Mouse (Mus musculus) hindbrain, embryonic 16.5 days (tissue): ENCODE measurements around the gene Acsm5. TPM values are rescaled to one million over a fixed set of nuclear protein-coding genes. Genes with fewer than 3 reads are reported as not detected.

ENCODE experiments used
- ATAC-seq: fragments of 200-750 bp; cut with Nextera tagmentation; 2 replicates; pipeline ENCODE4 v1.8.0; 2017; ENCODE audit warnings: moderate TSS enrichment, moderate library complexity
- H3K27ac ChIP-seq: fragments of 300-500 bp; sonication (generic); 2 replicates; pipeline ENCODE4 v1.5.1; 2014; ENCODE audit warnings: low read depth, mild to moderate bottlenecking, control low read depth, low read length, moderate library complexity
- H3K27me3 ChIP-seq: fragments of 300-500 bp; sonication (generic); replicated peaks from 2 replicates; pipeline ENCODE4 v1.6.1; 2014; ENCODE audit warnings: low read length; ENCODE audit not compliant: control insufficient read depth, insufficient read depth
- H3K36me3 ChIP-seq: fragments of 300-500 bp; sonication (generic); 2 replicates; pipeline ENCODE4 v1.6.1; 2014; ENCODE audit warnings: mild to moderate bottlenecking, low read length, moderate library complexity, mixed read lengths; ENCODE audit not compliant: control insufficient read depth, insufficient read depth
- H3K4me1 ChIP-seq: fragments of 300-500 bp; sonication (generic); 2 replicates; pipeline ENCODE4 v1.6.1; 2014; ENCODE audit warnings: low read depth, low read length; ENCODE audit not compliant: control insufficient read depth, insufficient read depth
- H3K4me2 ChIP-seq: fragments of 300-500 bp; sonication (generic); 2 replicates; pipeline ENCODE4 v1.6.1; 2014; ENCODE audit warnings: mild to moderate bottlenecking, low read length, control low read depth, moderate library complexity
- H3K4me3 ChIP-seq: fragments of 300-500 bp; sonication (generic); 2 replicates; pipeline ENCODE4 v1.5.1; 2014; ENCODE audit warnings: mild to moderate bottlenecking, low read length, control low read depth, moderate library complexity
- H3K9ac ChIP-seq: fragments of 300-500 bp; sonication (generic); 2 replicates; pipeline ENCODE4 v1.6.1; 2014; ENCODE audit warnings: low read depth, mild to moderate bottlenecking, control low read depth, low read length, moderate library complexity
- H3K9me3 ChIP-seq: fragments of 300-500 bp; sonication (generic); 2 replicates; pipeline ENCODE4 v1.6.1; 2014; ENCODE audit warnings: mild to moderate bottlenecking, low read length, moderate library complexity; ENCODE audit not compliant: control insufficient read depth
- WGBS: fragments of 180-500 bp; shearing (Covaris S2); extraction: QIAGEN DNeasy Blood & Tissue Kit; methylation state at CpG from one replicate; pipeline ENCODE4 v1.1.7; 2014; 5-methylcytosine and 5-hydroxymethylcytosine counted together
- polyA plus RNA-seq: library from polyadenylated mRNA; unstranded; fragments of >200 nt; fragmentation: Nextera tagmentation; extraction: Ambion mirVana; gene quantifications from 2 replicates; pipeline ENCODE4 v1.2.1, GENCODE M21; 2015

The Acsm5 gene
- polyA plus RNA-seq, 1 experiment from 2014 or later, result 0.33 TPM

DNA sequence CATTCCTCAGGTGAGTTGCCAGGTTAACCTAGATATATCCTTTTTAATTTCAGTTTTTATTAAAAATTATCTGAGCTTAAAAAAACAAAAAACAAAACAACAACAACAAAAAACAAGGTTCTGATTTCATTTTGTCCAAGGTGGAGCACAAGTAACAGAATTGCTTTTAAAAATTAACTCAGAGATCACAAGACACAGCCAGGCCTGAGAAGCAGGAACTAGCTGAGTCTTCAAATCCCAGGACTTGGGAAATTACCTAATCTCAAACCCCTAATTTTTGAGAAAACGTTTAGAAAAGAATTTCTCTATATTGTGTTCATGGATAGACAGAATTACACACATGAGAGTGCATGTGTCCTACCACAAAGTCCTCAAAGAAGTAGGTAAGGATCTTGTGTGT lies 13.7 kb downstream of the Acsm5 start:
- 67% methylated on average over 1 of the region's 1 CpGs for WGBS
- H3K27ac ChIP-seq, result no peak overlapping the region
- H3K4me1 ChIP-seq, result no peaks in the 10 kb centered on the region
- no peaks in the 10 kb centered on the region for H3K9me3 ChIP-seq
- H3K36me3 ChIP-seq, result no peaks in the 10 kb centered on the region
- H3K4me2 ChIP-seq, result no peak overlapping the region
- no peak overlapping the region for H3K9ac ChIP-seq
- H3K27me3 ChIP-seq, result no peaks in the 10 kb centered on the region
- no peak for ATAC-seq
- H3K4me3 ChIP-seq, result no peak overlapping the region

GRCm38 (mm10) chr7:119534389-119534788 lies 15.1 kb downstream of the Acsm5 start:
- no peaks in the 10 kb centered on the region for H3K9me3 ChIP-seq
- no peak overlapping the region for H3K9ac ChIP-seq
- H3K4me3 ChIP-seq, result no peak overlapping the region
- ATAC-seq, result no peak
- H3K4me2 ChIP-seq, result no peak overlapping the region
- no peaks in the 10 kb centered on the region for H3K4me1 ChIP-seq
- 83% methylated on average over 2 of the region's 2 CpGs for WGBS
- H3K36me3 ChIP-seq, result no peaks in the 10 kb centered on the region
- no peak overlapping the region for H3K27ac ChIP-seq
- no peaks in the 10 kb centered on the region for H3K27me3 ChIP-seq

- no peaks in the 10 kb centered on the region for H3K27me3 ChIP-seq
- H3K36me3 ChIP-seq, result no peaks in the 10 kb centered on the region
- ATAC-seq, result no peak
- H3K4me3 ChIP-seq, result no peak overlapping the region
- H3K27ac ChIP-seq, result no peak overlapping the region
- no peaks in the 10 kb centered on the region for H3K4me1 ChIP-seq
- no peaks in the 10 kb centered on the region for H3K9me3 ChIP-seq
- 71% methylated on average over 2 of the region's 2 CpGs for WGBS
- H3K4me2 ChIP-seq, result no peak overlapping the region
- H3K9ac ChIP-seq, result no peak overlapping the region
Observed at GRCm38 (mm10) chr7:119542445-119542844, 23.2 kb downstream of the Acsm5 start.

GRCm38 (mm10) chr7:119545572-119545971 lies 26.3 kb downstream of the Acsm5 start:
- Histone ChIP-seq H3K4me3 (no peak overlapping the region), H3K4me1 (no peaks in the 10 kb centered on the region), H3K27me3 (no peaks in the 10 kb centered on the region), H3K4me2 (no peak overlapping the region), H3K9me3 (no peaks in the 10 kb centered on the region), H3K9ac (no peak overlapping the region), H3K36me3 (no peaks in the 10 kb centered on the region), H3K27ac (no peak overlapping the region)
- ATAC-seq, result no peak

GRCm38 (mm10) chr7:119550471-119551222 lies 31.4 kb downstream of the Acsm5 start:
- H3K4me3 ChIP-seq, result no peak overlapping the region
- no peak overlapping the region for H3K9ac ChIP-seq
- no peaks in the 10 kb centered on the region for H3K9me3 ChIP-seq
- no peaks in the 10 kb centered on the region for H3K27me3 ChIP-seq
- H3K4me2 ChIP-seq, result no peak overlapping the region
- no peaks in the 10 kb centered on the region for H3K36me3 ChIP-seq
- no peak for ATAC-seq
- H3K27ac ChIP-seq, result no peak overlapping the region
- WGBS, result 91% methylated on average over 3 of the region's 3 CpGs
- H3K4me1 ChIP-seq, result no peaks in the 10 kb centered on the region

DNA sequence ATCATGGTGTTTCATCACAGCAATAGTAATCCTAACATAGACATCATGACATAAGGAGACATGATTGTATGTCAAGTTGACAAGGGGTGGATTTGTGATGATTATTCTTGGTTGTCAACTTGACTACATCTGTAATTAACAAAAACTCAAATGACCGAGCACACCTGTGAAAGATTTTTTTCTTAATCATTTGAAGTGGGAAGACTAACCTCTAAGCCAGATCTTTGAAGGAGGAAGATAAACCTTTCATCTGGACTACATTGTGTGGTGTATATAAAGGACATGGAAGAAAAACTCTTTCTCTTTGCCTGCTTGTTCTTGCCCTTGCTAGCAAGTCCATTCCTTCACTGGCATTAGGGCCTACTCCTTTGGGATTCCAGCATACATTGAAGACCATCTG lies 34.8 kb downstream of the Acsm5 start, which contains the start of gene Acsm2:
Gene Acsm2 (plus strand): TSS at position 301 of the 400 bp plus-strand sequence.
- whole genome bisulfite sequencing, result 95% methylated on average over 1 of the region's 1 CpGs
- no peak within 1 kb of the TSS for H3K4me2 ChIP-seq
- no peak within 1 kb of the TSS for H3K4me3 ChIP-seq
- H3K27me3 ChIP-seq, result no peaks in the 10 kb centered on the region
- no peaks in the 10 kb centered on the region for H3K4me1 ChIP-seq
- no peak within 1 kb of the TSS for H3K27ac ChIP-seq
- ATAC-seq, result no peak
- H3K9me3 ChIP-seq, result no peaks in the 10 kb centered on the region
- H3K36me3 ChIP-seq, result no peaks in the 10 kb centered on the region
- no peak within 1 kb of the TSS for H3K9ac ChIP-seq

- WGBS, result 83% methylated on average over 3 of the region's 3 CpGs
- Histone ChIP-seq H3K4me1 (no peaks in the 10 kb centered on the region), H3K36me3 (no peaks in the 10 kb centered on the region), H3K9ac (no peak overlapping the region), H3K9me3 (no peaks in the 10 kb centered on the region), H3K4me3 (no peak overlapping the region), H3K4me2 (no peak overlapping the region), H3K27me3 (no peaks in the 10 kb centered on the region), H3K27ac (no peak overlapping the region)
- ATAC-seq, result no peak
Observed at GRCm38 (mm10) chr7:119559789-119560451, 40.7 kb downstream of the Acsm5 start.

GRCm38 (mm10) chr7:119560452-119560835 lies 41.2 kb downstream of the Acsm5 start:
- WGBS, result 92% methylated on average over 3 of the region's 3 CpGs

GRCm38 (mm10) chr7:119561441-119561840 lies 42.2 kb downstream of the Acsm5 start:
- Histone ChIP-seq H3K4me3 (no peak overlapping the region), H3K9me3 (no peaks in the 10 kb centered on the region), H3K36me3 (no peaks in the 10 kb centered on the region), H3K27ac (no peak overlapping the region), H3K27me3 (no peaks in the 10 kb centered on the region), H3K4me1 (no peaks in the 10 kb centered on the region), H3K9ac (no peak overlapping the region), H3K4me2 (no peak overlapping the region)
- whole genome bisulfite sequencing, result 53% methylated on average over 4 of the region's 4 CpGs
- ATAC-seq, result no peak

More at GRCm38 (mm10) chr7:119560452-119560835, 41.2 kb downstream of the Acsm5 start:
- Histone ChIP-seq H3K27ac (no peak overlapping the region), H3K4me2 (no peak overlapping the region), H3K9ac (no peak overlapping the region), H3K9me3 (no peaks in the 10 kb centered on the region), H3K27me3 (no peaks in the 10 kb centered on the region), H3K36me3 (no peaks in the 10 kb centered on the region), H3K4me3 (no peak overlapping the region), H3K4me1 (no peaks in the 10 kb centered on the region)
- no peak for ATAC-seq
